Mouse (Mus musculus): Measurements from ENCODE around the gene Dtx4. TPM values are rescaled to one million over a fixed set of nuclear protein-coding genes. Genes with fewer than 3 reads are reported as not detected.
A peak's percentile ranks its signal among the peaks of the same experiment; 100 is the strongest.
"Not testable (repeated sequence)": the region's sequence is repeated elsewhere in the genome, so short reads cannot be mapped to it uniquely, and the experiment has no call there.

The Dtx4 gene
- total RNA-seq (2021) = 10 to 100 TPM; 20.3 to 23.2 TPM
- long read RNA-seq, experiment 1, full-length matches to known transcripts = 21 of 36 reads
- long read RNA-seq, experiment 1, partial matches to known transcripts = 11 of 36 reads
- long read RNA-seq, experiment 1, other reads (novel, unspliced or antisense) = 4 of 36 reads
- long read RNA-seq, experiment 2, full-length matches to known transcripts = 7 of 17 reads
- long read RNA-seq, experiment 2, partial matches to known transcripts = 9 of 17 reads
- long read RNA-seq, experiment 2, other reads (novel, unspliced or antisense) = 1 of 17 reads

- peak; percentile 95 for DNase-seq
These were observed at the start of gene Dtx4 for GRCm38 (mm10) chr19:12501370-12502347. Dtx4 (minus strand) TSS chr19:12501454.

DNA sequence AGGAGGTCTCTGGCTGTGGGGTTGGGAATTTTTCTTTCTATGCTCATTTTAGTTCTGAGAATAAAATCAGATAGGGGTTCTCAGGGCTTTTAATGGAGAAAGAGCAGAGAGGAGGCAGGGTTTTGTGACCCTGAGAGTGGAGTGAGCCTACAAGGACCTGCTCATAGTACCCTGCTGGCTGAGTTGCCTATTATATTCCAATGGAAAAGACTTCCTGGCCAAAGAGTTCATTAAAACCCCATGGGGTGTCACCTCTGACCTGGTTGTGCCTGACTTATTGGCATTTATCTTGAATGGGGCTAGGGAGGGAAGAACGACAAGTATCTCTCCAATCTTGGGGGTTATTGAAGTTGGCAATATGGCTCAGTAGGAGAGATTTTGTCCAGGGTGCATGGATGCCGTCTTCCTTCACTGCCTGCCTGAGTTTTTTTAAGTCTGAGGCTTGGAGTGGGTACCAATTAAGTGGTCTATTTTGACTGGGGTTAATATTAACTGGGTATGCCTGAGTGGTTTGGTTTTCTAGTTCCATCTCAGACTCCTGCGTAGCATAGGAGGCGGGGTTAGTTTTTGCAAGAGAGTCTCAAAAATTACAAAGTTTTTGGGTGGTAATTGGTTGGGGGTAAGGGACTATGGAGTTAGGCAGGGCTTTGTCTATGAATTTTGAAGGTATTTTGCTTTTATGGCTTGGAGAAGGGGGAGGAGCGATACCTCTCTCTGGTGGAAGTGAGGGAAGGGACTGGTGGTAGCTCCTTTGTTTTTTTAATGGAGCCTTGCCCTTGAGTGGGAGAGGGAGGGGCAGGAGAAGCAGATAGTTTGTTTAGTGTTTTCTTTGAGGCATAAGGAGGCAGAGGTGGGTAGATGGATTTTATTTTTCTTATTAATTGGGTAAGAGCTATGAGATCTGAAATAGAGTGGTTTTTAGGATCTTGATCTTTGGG lies 49.0 kb upstream of the Dtx4 start:
- no peak for DNase-seq

GRCm38 (mm10) chr19:12549166-12549565 lies 47.9 kb upstream of the Dtx4 start:
- peak; percentile 59 for DNase-seq

DNA sequence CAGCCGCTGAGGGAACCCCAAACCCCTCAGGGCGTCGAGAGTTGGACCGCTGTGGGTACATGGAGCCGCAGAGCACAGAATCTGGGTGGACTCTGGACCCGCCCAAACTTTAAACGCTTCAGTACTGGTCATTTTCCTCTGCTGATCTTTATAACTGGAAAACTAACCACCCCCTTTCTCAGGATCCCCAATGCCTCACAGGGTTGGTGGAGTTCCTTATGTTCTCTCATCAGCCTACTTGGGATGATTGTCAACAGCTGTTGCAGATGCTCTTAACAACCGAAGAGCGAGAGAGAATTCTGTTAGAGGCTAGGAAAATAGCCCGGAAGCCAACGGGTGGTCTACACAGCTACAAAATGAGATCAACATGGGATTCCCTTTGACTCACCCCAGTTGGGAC lies 44.2 kb upstream of the Dtx4 start, which contains the start of gene Fam111a:
Gene Fam111a, plus strand, starts transcription at position 301 of the 400 bp plus-strand sequence.
- not testable (repeated sequence) for DNase-seq

- no peak for DNase-seq
These were observed 40.4 kb upstream of the Dtx4 start for GRCm38 (mm10) chr19:12541644-12542043.

GRCm38 (mm10) chr19:12540727-12541126 lies 39.5 kb upstream of the Dtx4 start:
- no peak for DNase-seq

DNA sequence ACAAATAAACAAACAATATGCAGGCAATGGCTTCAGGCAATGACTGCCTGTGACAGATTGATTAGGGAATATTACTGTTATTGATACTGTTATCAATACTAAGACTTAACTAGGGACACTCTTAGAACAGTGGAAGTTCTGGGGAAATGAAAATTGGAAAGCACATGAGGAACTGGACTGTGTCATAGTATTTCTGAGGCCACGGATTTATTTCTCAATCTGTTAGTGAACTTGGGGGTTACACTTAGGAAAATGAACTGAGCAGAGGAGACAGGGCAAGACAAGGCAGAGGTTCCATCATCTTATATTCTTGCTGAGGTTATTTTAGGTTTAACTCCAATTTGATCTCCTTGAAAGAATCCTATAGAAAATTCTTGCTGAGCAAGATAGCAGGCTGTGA lies 38.7 kb upstream of the Dtx4 start:
- no peak for DNase-seq

DNA sequence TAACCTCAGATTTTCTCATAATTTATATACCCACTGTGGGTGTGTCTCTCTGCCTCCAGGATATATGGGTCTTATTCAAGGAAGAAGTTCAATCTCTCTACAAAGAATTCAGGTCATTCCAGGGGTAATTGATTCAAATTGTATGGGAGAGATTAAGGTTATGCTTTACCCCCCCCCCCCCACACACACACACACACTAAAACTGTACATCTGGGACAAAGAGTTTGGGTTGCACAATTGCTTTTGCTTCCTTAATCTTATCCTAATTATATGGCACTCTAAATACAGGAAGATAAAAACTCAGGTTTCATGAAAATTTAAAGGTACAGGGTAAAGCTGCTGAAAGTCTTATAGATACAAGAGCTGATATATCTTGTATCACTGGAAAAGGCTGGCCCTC lies 35.9 kb upstream of the Dtx4 start:
- no peak for DNase-seq

GRCm38 (mm10) chr19:12523377-12523776 lies 22.1 kb upstream of the Dtx4 start:
- DNase-seq = no peak

DNA sequence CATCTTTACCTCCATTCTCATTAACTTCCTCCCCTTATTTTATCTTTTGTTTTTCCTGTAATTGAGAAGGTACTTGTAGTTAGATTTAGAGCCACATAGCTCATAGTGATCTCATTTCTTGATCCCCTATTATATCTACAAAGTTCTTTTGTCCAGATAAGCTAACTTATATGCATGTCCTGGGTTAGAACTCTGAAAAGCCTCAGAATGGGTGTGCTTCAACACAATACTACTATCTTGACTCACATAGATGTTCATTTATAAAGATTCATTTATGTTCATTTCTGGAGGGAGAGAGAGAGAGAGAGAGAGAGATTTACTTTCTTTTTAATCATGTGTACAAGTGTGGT lies 17.3 kb upstream of the Dtx4 start:
- no peak for DNase-seq

- DNase-seq = peak; percentile 30
These were observed 16.7 kb upstream of the Dtx4 start for GRCm38 (mm10) chr19:12517671-12518540.

- no peak for DNase-seq
These were observed 13.4 kb upstream of the Dtx4 start for GRCm38 (mm10) chr19:12514621-12515020.

DNA sequence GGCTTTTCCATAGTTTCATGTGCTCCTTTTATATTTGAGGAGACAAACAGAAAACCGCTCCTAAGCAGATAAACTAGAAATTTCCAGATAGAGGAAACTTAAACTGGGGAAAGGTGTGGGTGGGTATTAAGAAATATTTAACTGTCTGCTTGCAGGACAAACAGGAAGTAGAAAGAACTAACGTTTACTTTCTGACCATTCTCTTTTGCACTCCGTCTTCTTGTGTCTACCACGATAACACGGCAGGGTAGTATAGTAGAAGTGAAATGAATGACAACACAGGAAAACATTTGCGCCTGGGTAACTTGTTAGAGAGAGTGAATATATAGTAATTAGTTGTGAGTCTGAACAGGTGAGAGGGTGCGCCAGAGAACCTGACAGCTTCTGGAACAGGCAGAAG lies 1.5 kb upstream of the Dtx4 start:
- no peak for DNase-seq

DNA sequence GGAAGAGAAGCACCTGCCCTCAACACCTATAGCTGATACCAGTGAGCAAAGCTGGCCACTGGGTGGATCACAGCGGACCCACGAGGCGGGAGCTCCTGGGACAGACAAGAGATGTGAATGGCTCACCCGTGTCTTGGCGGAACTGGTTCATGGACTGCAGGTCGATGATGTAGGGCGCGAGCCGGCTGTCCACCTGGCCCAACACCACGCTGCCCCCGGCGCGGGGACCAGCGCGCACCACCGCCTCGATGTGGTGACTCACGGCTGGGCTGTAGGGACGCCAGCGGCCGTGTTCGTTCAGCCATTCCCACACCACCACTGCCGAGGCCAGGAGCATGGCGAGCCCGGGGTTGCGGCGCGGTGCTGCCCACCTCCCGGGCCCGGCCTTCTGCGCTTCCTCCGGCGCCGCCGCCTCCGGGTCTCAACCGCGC lies 358 bp downstream of the Dtx4 start:
- DNase-seq = peak; percentile 53

DNA sequence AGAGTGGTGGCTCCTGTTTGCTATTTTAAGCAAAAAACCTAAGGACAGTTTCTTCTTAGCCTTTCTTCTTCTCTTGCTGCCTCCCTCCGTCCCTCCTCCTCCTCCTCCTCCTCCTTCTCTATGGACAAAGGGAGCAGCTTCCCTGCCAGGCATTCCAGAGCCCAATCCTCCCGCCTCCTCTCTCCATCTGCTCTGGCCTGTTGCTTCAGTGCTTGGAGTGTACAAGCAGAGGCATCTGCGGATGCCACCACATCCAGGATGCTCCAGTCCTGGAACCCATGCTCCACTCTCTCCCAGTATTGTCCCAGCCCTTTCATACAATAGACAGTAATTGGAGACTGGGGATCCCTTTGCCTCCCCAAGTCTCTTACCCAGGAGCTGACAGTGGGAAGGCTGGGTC lies 1.1 kb downstream of the Dtx4 start:
- peak; percentile 41 for DNase-seq

DNA sequence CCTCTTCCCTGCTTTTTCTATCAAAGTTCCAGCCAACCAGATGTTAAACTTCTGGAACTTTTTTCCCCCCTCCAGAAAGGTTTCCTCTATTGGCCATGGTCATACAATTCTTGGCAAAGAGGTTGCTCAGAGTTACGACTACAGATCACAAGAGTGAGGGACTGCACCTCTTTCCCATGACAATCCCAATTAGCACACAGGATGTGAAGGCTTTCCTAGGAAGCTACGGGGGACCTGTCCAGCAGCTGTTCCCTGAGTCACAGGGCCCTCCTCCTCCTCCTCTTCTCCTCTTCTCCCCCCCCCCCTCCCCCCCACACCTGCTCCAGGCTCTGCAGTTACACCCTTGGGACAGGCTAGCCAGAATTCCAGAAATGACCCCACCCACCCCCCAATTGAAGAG lies 1.8 kb downstream of the Dtx4 start:
- DNase-seq = no peak

GRCm38 (mm10) chr19:12498941-12499340 lies 2.3 kb downstream of the Dtx4 start:
- no peak for DNase-seq

DNA sequence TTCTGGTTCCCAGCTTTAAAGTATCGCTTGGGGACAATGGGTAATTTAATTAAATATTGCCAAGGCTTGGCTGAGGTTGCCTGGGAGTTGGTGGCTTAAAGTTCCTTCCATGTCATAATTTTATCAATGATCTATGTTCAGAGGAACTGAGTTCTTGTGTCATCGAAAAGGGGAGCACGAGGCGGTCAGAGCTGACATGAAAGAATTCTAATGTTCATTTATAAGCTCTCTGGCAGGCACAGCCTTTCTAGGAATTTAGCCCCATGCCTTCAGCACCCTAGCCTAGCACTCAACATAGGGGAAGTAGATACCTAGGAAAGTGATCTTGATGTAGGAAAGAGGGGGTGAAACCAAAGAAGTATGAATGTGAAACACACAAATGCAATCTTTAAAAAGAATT lies 2.9 kb downstream of the Dtx4 start:
- DNase-seq = no peak

GRCm38 (mm10) chr19:12497909-12498308 lies 3.3 kb downstream of the Dtx4 start:
- DNase-seq = no peak

DNA sequence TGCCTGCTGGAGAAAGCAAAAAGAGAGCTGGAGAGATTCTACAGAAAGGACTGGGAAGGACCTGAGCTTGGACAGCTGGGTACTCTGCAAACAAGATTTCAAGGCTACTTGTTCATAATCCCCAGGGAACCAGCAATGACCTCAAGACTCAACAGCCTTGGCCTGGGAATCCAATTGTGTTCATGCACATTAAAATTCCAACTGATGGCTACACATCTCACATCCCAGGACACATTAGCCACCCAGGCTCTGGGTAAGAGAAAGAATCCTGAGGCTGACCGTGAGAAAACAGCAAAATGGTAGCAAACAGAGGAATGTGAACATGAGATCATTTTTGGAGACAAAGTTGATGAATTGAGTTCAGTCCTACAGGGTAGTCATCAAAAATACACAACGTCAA lies 5.0 kb downstream of the Dtx4 start:
- DNase-seq = no peak

DNA sequence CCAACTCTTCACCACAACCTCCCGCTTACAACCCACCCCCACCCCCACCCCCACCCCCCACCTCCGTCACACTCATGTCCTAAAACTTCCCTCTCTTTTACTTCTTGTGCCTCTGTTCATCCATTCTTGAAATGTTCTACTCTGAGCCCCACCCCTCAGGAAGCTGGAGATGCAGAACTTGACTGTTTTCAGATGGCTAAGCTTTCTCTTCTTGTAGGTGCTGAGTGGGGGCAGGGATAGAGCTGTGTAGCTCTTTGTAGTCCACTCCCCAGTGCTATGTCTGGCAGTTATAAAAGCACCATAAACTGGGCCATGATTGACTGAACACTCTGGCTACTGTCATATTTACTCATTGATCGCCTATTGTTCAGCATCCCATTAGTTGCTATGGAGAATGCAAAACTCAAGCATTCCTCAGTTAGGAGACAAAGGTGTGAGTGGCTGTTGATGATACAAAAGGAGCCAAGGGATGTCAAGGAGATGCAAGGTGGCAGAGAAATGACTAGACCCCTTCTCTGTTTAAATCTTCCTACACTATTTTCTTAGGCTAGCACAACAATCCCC lies 6.2 kb downstream of the Dtx4 start:
- no peak for DNase-seq

Measured in gastrocnemius, postnatal 10 days (tissue).